Mouse (Mus musculus) forebrain, embryonic 13.5 days (tissue): ENCODE measurements around the gene Arhgap31. TPM values are rescaled to one million over a fixed set of nuclear protein-coding genes. Genes with fewer than 3 reads are reported as not detected.

Experiments used
- ATAC-seq: fragments of 200-750 bp; cut with Nextera tagmentation; 2 replicates; pipeline ENCODE4 v1.8.0; 2017
- H3K27ac ChIP-seq: fragments of 300-500 bp; sonication (generic); 2 replicates; pipeline ENCODE4 v1.5.1; 2015; ENCODE audit warnings: inconsistent platforms, mild to moderate bottlenecking, moderate library complexity
- H3K27me3 ChIP-seq: fragments of 300-500 bp; sonication (generic); 2 replicates; pipeline ENCODE4 v1.6.1; 2015; ENCODE audit warnings: mild to moderate bottlenecking, inconsistent platforms
- H3K36me3 ChIP-seq: fragments of 300-500 bp; sonication (generic); 2 replicates; pipeline ENCODE4 v1.6.1; 2015; ENCODE audit warnings: mild to moderate bottlenecking, inconsistent platforms; ENCODE audit not compliant: poor library complexity, severe bottlenecking
- H3K4me1 ChIP-seq: fragments of 300-500 bp; sonication (generic); 2 replicates; pipeline ENCODE4 v1.6.1; 2015; ENCODE audit warnings: inconsistent platforms
- H3K4me2 ChIP-seq: fragments of 300-500 bp; sonication (generic); 2 replicates; pipeline ENCODE4 v1.6.1; 2015; ENCODE audit warnings: inconsistent platforms, mild to moderate bottlenecking, moderate library complexity
- H3K4me3 ChIP-seq: fragments of 300-500 bp; sonication (generic); 2 replicates; pipeline ENCODE4 v1.5.1; 2015; ENCODE audit warnings: mild to moderate bottlenecking, inconsistent platforms
- H3K9ac ChIP-seq: fragments of 300-500 bp; sonication (generic); 2 replicates; pipeline ENCODE4 v1.6.1; 2015; ENCODE audit warnings: mild to moderate bottlenecking, inconsistent platforms
- H3K9me3 ChIP-seq: fragments of 300-500 bp; sonication (generic); replicated peaks from 2 replicates; pipeline ENCODE4 v1.6.1; 2016; ENCODE audit warnings: inconsistent platforms
- WGBS: fragments of 180-500 bp; shearing (Covaris S2); methylation state at CpG from one replicate; pipeline ENCODE4 v1.1.7; 2015; 5-methylcytosine and 5-hydroxymethylcytosine counted together
- polyA plus RNA-seq: library from polyadenylated mRNA; unstranded; fragments of >200 nt; fragmentation: Nextera tagmentation; extraction: Ambion mirVana; gene quantifications from 2 replicates; pipeline ENCODE4 v1.2.1, GENCODE M21; 2015

Arhgap31 gene
- polyA plus RNA-seq, 1 experiment from 2014 or later = 3.6 TPM

DNA sequence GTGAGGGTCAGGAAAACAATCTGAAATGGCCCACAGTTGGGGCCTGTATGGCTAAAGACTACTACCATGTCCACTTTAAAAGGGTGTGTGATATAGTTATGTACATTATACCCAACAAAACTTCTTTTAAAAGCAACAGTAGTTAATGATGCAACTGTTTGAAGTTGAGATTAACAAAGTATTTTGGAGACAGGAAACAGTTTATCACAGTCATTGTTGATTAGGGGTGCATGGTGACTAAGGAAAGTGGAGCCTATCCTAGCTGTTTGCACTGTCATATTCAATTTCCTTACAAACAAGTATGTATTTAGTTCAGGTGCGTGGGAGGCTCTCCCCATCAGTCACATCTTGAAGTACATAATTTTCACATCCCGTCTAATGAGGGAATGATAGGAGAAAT is 47.1 kb downstream of the Arhgap31 start:
- peaks cover 8% of the 10 kb centered on the region for H3K4me1 ChIP-seq
- H3K9ac ChIP-seq = no peak overlapping the region
- H3K4me3 ChIP-seq = no peak overlapping the region
- no peaks in the 10 kb centered on the region for H3K9me3 ChIP-seq
- no peaks in the 10 kb centered on the region for H3K27me3 ChIP-seq
- ATAC-seq = no peak
- no peak overlapping the region for H3K27ac ChIP-seq
- H3K36me3 ChIP-seq = no peaks in the 10 kb centered on the region
- WGBS = 97% methylated on average over 2 of the region's 2 CpGs
- H3K4me2 ChIP-seq = no peak overlapping the region

DNA sequence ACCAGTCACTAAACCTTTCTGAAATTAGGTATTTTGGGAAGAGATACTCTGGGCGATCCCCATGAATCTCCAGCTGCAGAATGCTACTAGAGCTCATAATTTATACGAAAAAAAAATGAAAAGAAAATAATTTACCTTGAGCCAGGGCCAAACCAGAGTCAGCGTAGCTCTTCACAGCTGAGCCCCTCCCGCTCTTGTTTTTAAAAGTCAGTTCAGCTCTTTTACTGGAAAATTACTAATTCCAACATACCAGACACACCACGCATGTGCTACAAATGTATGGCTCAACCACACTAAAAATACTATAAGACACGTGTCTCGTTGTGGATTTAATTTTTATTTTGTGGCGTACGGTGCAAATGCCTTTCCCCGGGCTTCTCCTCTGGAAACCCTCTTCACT is 50.5 kb downstream of the Arhgap31 start:
- 91% methylated on average over 10 of the region's 10 CpGs for WGBS
- Histone ChIP-seq H3K4me1 (no peaks in the 10 kb centered on the region), H3K27ac (no peak overlapping the region), H3K9me3 (no peaks in the 10 kb centered on the region), H3K36me3 (no peaks in the 10 kb centered on the region), H3K27me3 (no peaks in the 10 kb centered on the region), H3K4me3 (no peak overlapping the region), H3K4me2 (no peak overlapping the region), H3K9ac (no peak overlapping the region)
- no peak for ATAC-seq

DNA sequence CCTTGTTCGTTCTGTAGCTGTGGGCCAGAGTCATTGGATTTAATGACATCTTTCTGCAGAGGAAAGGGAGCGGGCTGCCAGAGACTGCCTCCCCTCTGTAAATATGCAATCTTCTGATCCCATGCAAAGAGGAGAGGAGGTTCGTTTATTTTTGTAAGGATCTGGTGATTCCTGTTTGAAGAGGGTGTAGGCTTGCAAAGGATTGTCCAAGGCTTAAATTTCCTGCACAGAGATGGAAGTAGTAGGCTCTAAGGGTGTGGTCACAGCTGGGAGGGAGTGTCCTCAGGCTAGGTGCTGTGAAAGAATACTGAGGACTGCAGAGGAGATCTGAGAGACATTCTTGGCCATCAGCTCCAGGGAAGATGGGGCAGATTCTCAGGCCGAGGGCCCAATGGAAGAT is 58.8 kb downstream of the Arhgap31 start:
- no peaks in the 10 kb centered on the region for H3K9me3 ChIP-seq
- no peak overlapping the region for H3K9ac ChIP-seq
- ATAC-seq = no peak
- H3K4me3 ChIP-seq = no peak overlapping the region
- H3K4me1 ChIP-seq = no peaks in the 10 kb centered on the region
- no peak overlapping the region for H3K27ac ChIP-seq
- 83% methylated on average over 4 of the region's 4 CpGs for WGBS
- no peaks in the 10 kb centered on the region for H3K36me3 ChIP-seq
- no peak overlapping the region for H3K4me2 ChIP-seq
- H3K27me3 ChIP-seq = no peaks in the 10 kb centered on the region

DNA sequence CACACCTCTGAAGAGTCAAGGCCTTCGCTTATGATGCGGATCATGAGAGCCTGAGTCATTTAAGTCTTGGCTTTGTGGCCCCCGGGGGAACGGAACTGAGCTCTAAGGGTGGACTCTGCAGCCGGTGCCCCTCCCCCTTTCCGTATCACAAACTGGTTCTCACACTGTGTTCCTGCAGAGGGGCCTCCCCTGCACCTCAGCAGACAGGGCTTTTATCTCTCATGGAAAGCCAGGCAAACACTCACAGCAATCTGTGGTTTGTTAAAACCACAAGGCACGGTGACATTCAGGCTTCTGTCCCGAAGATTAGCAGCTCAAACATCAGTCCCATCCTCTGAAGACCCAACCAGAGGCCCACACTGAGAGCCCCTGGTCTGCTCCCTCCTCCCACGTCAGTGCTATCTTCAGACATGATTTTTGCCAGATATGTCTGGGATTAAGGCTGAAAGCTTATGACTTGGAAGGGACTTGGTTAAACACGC is 59.6 kb downstream of the Arhgap31 start:
- Histone ChIP-seq H3K9me3 (no peaks in the 10 kb centered on the region), H3K36me3 (no peaks in the 10 kb centered on the region), H3K4me2 (no peak overlapping the region), H3K4me3 (no peak overlapping the region), H3K9ac (no peak overlapping the region), H3K4me1 (no peaks in the 10 kb centered on the region), H3K27me3 (no peaks in the 10 kb centered on the region), H3K27ac (no peak overlapping the region)
- 57% methylated on average over 10 of the region's 10 CpGs for WGBS
- ATAC-seq = no peak

DNA sequence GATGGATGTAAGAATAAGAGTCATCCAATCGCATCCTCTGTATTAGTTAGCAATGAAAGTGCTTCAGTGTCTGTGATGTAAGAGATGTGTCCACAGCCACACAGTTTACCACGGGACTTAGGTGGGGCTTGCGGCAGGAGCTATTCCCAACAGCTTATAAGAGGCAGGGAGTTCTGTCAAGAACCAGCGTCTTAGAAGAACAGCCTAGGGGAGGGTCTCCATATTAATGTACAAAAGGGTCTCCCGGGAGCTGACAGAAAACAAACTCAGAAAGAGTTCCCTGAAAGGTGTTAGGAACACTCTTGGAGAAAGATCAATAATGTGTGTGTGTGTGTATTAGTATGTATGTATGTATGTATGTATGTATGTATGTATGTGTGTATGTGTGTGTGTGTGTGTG is 60.4 kb downstream of the Arhgap31 start:
- Histone ChIP-seq H3K4me2 (no peak overlapping the region), H3K9ac (no peak overlapping the region), H3K27me3 (no peaks in the 10 kb centered on the region), H3K27ac (no peak overlapping the region), H3K4me3 (no peak overlapping the region), H3K4me1 (no peaks in the 10 kb centered on the region), H3K9me3 (no peaks in the 10 kb centered on the region), H3K36me3 (no peaks in the 10 kb centered on the region)
- ATAC-seq = no peak
- 83% methylated on average over 5 of the region's 5 CpGs for WGBS

- H3K9ac ChIP-seq = no peak overlapping the region
- no peaks in the 10 kb centered on the region for H3K36me3 ChIP-seq
- H3K4me1 ChIP-seq = no peaks in the 10 kb centered on the region
- no peak for ATAC-seq
- no peaks in the 10 kb centered on the region for H3K9me3 ChIP-seq
- no peak overlapping the region for H3K27ac ChIP-seq
- WGBS = 86% methylated on average over 10 of the region's 10 CpGs
- no peak overlapping the region for H3K4me3 ChIP-seq
- no peak overlapping the region for H3K4me2 ChIP-seq
- H3K27me3 ChIP-seq = no peaks in the 10 kb centered on the region
Measured at GRCm38 (mm10) chr16:38651721-38652231, 61.3 kb downstream of the Arhgap31 start.

GRCm38 (mm10) chr16:38651306-38651705 is 61.8 kb downstream of the Arhgap31 start:
- Histone ChIP-seq H3K27ac (no peak overlapping the region), H3K4me3 (no peak overlapping the region), H3K9ac (no peak overlapping the region), H3K4me1 (no peaks in the 10 kb centered on the region), H3K4me2 (no peak overlapping the region), H3K27me3 (no peaks in the 10 kb centered on the region), H3K36me3 (no peaks in the 10 kb centered on the region), H3K9me3 (no peaks in the 10 kb centered on the region)
- no peak for ATAC-seq
- 89% methylated on average over 12 of the region's 12 CpGs for WGBS

DNA sequence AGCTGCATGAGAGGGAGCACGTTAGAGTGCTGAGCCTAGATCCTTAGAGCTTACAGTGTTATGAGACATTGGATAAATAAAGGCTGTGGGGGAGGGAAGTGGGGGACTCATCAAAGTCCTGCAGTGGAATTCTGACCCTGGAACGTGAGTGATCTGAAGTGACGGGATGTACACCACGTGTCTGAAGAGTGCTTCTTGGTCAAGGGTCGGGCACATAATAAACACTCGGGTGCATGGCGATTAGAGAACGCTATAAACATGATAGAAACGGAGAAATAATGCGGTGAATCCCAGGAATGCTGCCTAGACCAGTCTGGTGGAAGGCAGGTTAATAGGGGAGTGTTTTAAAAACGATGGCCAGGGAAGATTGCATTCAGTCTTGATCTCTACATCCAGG is 63.6 kb downstream of the Arhgap31 start:
- H3K27ac ChIP-seq = no peak overlapping the region
- H3K4me3 ChIP-seq = no peak overlapping the region
- H3K9me3 ChIP-seq = no peaks in the 10 kb centered on the region
- no peak overlapping the region for H3K4me2 ChIP-seq
- no peak overlapping the region for H3K9ac ChIP-seq
- no peaks in the 10 kb centered on the region for H3K36me3 ChIP-seq
- no peaks in the 10 kb centered on the region for H3K27me3 ChIP-seq
- WGBS = 85% methylated on average over 11 of the region's 11 CpGs
- ATAC-seq = no peak
- no peaks in the 10 kb centered on the region for H3K4me1 ChIP-seq

DNA sequence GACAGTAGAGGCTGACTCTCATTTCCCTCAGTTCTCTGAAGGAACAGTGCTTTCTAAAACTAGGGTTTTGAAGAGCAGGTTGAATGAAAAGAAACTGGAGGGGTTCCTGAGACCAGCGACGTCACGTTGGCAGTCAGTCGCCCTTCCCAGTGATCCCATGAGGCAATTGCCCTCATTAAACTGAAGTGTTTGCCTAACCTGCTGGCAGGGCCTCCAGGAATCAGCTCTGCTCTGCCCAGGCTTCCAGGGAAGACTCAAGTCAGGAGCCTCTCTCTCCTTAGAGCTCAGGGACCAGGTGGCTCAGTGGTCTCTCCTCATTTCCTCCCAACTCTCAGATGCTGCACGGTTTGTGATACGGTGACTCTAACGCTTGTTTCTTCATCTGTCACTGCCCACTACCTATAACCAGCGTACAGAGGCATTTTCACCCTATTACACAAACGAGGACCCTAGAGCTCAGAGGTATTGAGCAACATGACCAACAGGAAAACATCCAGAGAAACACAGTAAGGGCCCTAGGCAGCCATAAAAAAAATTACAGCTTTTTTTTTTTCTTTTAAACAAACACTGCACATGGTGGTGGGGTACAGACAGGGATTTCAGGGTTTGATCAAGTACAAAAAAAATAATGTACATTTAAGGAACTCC is 64.2 kb downstream of the Arhgap31 start:
- Histone ChIP-seq H3K9ac (no peak overlapping the region), H3K36me3 (no peaks in the 10 kb centered on the region), H3K9me3 (no peaks in the 10 kb centered on the region), H3K27me3 (no peaks in the 10 kb centered on the region), H3K27ac (no peak overlapping the region), H3K4me1 (no peaks in the 10 kb centered on the region), H3K4me3 (no peak overlapping the region), H3K4me2 (no peak overlapping the region)
- 83% methylated on average over 9 of the region's 9 CpGs for WGBS
- no peak for ATAC-seq

GRCm38 (mm10) chr16:38648155-38648554 is 64.9 kb downstream of the Arhgap31 start:
- ATAC-seq = no peak
- H3K9ac ChIP-seq = no peak overlapping the region
- H3K27me3 ChIP-seq = no peaks in the 10 kb centered on the region
- WGBS = 95% methylated on average over 5 of the region's 5 CpGs
- no peaks in the 10 kb centered on the region for H3K36me3 ChIP-seq
- no peaks in the 10 kb centered on the region for H3K9me3 ChIP-seq
- no peak overlapping the region for H3K4me2 ChIP-seq
- no peaks in the 10 kb centered on the region for H3K4me1 ChIP-seq
- H3K27ac ChIP-seq = no peak overlapping the region
- H3K4me3 ChIP-seq = no peak overlapping the region

- H3K4me3 ChIP-seq = no peak overlapping the region
- 80% methylated on average over 2 of the region's 2 CpGs for WGBS
- no peak for ATAC-seq
Measured at GRCm38 (mm10) chr16:38644455-38644854, 68.6 kb downstream of the Arhgap31 start.

DNA sequence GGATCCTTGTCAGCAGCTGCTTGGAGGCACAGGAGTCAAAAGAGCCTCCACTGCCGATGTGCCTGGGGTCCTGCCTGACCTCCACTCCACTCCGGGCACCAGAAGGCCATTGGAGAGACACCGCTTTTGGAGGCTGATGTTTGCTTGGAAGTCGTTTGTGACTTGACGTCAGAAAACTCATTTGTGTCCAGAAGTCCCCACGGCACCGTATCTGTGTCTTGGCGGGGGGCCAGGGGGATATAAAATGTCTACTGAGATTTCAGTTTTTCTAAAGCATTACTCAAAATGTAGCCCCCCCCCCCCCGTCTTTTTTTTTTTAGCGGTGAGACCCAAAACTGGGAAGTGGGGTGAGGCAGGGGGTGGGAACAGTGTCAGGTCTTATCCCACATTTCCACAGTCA is 76.0 kb downstream of the Arhgap31 start:
- H3K9me3 ChIP-seq = no peaks in the 10 kb centered on the region
- ATAC-seq = no peak
- H3K4me3 ChIP-seq = no peak overlapping the region
- no peaks in the 10 kb centered on the region for H3K27me3 ChIP-seq
- H3K36me3 ChIP-seq = no peaks in the 10 kb centered on the region
- H3K4me1 ChIP-seq = no peaks in the 10 kb centered on the region
- H3K9ac ChIP-seq = no peak overlapping the region
- 84% methylated on average over 10 of the region's 10 CpGs for WGBS
- H3K27ac ChIP-seq = no peak overlapping the region
- no peak overlapping the region for H3K4me2 ChIP-seq

More at GRCm38 (mm10) chr16:38644455-38644854, 68.6 kb downstream of the Arhgap31 start:
- Histone ChIP-seq H3K9ac (no peak overlapping the region), H3K36me3 (no peaks in the 10 kb centered on the region), H3K4me2 (no peak overlapping the region), H3K4me1 (no peaks in the 10 kb centered on the region), H3K27ac (no peak overlapping the region), H3K9me3 (no peaks in the 10 kb centered on the region), H3K27me3 (no peaks in the 10 kb centered on the region)

- no peaks in the 10 kb centered on the region for H3K4me1 ChIP-seq
- H3K4me3 ChIP-seq = no peak overlapping the region
- H3K27me3 ChIP-seq = no peaks in the 10 kb centered on the region
- H3K9ac ChIP-seq = no peak overlapping the region
- H3K36me3 ChIP-seq = no peaks in the 10 kb centered on the region
- no peak overlapping the region for H3K27ac ChIP-seq
- no peak overlapping the region for H3K4me2 ChIP-seq
- WGBS = 82% methylated on average over 9 of the region's 9 CpGs
- no peaks in the 10 kb centered on the region for H3K9me3 ChIP-seq
- ATAC-seq = no peak
Measured at GRCm38 (mm10) chr16:38636682-38637081, 76.4 kb downstream of the Arhgap31 start.
